Mouse (Mus musculus) thymus, adult 2 months (tissue): ENCODE measurements around the gene Mad1l1. TPM values are rescaled to one million over a fixed set of nuclear protein-coding genes. Genes with fewer than 3 reads are reported as not detected.

Experiments
- DNase-seq: peaks from one replicate; pipeline ENCODE4 v3.0.0; 2021
- H3K27ac ChIP-seq: fragments of 200-500 bp; 2 replicates; pipeline ENCODE4 v1.5.1; 2012; ENCODE audit warnings: low read length, control low read depth; ENCODE audit not compliant: control insufficient read depth, insufficient read depth
- H3K27me3 ChIP-seq: fragments of 200-500 bp; 2 replicates; pipeline ENCODE4 v1.6.1; 2012; ENCODE audit warnings: mild to moderate bottlenecking, low read length, moderate library complexity, mixed read lengths; ENCODE audit not compliant: control insufficient read depth, insufficient read depth
- H3K36me3 ChIP-seq: fragments of 200-500 bp; 2 replicates; pipeline ENCODE4 v1.6.1; 2012; ENCODE audit warnings: mild to moderate bottlenecking, low read length, moderate library complexity; ENCODE audit not compliant: control insufficient read depth, insufficient read depth
- H3K4me1 ChIP-seq: fragments of 200-500 bp; replicated peaks from 2 replicates; pipeline ENCODE4 v1.6.1; 2012; ENCODE audit warnings: low read length; ENCODE audit not compliant: control insufficient read depth, insufficient read depth
- H3K4me3 ChIP-seq: fragments of 200-500 bp; 2 replicates; pipeline ENCODE4 v1.5.1; 2012; ENCODE audit warnings: mild to moderate bottlenecking, low read length, control low read depth, moderate library complexity; ENCODE audit not compliant: control insufficient read depth, insufficient read depth
- CTCF ChIP-seq: fragments of 200-500 bp; IDR thresholded peaks from 2 replicates; pipeline ENCODE4 v1.5.1; 2012; ENCODE audit warnings: mild to moderate bottlenecking, control low read depth, low read length, moderate library complexity, borderline replicate concordance; ENCODE audit not compliant: control insufficient read depth, poor library complexity, insufficient read depth; ENCODE audit errors: extremely low read depth
- POLR2A ChIP-seq: fragments of 200-500 bp; IDR thresholded peaks from 2 replicates; pipeline ENCODE4 v1.6.1; 2012; ENCODE audit warnings: mild to moderate bottlenecking, low read length, control low read depth, moderate library complexity; ENCODE audit not compliant: control insufficient read depth, poor library complexity, insufficient read depth; ENCODE audit errors: extremely low read depth
- WGBS: fragments of 180-500 bp; shearing (Covaris S2); methylation state at CpG from one replicate; pipeline ENCODE4 v1.1.7; 2018; 5-methylcytosine and 5-hydroxymethylcytosine counted together
- polyA plus RNA-seq: library from polyadenylated mRNA; depleted of rRNA; stranded (reverse); fragments of >200 nt; gene quantifications from 2 replicates; pipeline ENCODE4 v1.2.3, GENCODE M21; 2012

Gene Mad1l1
- polyA plus RNA-seq, 1 experiment = 252 TPM

DNA sequence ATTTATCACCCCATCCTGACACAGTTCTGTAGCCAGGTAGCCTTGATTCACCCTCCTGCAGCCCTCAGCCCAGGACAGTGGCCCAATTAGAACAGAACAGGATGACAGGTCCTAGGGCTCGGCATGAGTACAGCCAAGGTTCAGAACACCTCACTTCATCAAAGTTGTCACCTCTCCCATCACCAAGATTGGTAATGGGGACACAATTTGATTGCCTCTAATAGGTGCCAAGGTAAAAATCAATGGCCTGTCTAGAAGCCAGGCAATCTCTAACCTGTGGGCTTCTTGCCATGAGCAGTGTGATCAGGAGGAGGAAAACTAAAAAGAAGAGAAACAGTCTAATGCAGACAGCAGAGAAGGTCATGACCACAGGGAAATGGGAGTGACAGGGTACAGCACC, 216.5 kb downstream of the Mad1l1 start:
- Histone ChIP-seq H3K27me3 (no peaks in the 10 kb centered on the region), H3K27ac (no peak overlapping the region), H3K36me3 (peaks cover 51% of the 10 kb centered on the region), H3K4me1 (peaks cover 8% of the 10 kb centered on the region), H3K4me3 (no peak overlapping the region)
- DNase-seq = no peak
- TF ChIP-seq CTCF = no peak
- no peak for TF ChIP-seq POLR2A
- WGBS = 98% methylated on average over 1 of the region's 1 CpGs

DNA sequence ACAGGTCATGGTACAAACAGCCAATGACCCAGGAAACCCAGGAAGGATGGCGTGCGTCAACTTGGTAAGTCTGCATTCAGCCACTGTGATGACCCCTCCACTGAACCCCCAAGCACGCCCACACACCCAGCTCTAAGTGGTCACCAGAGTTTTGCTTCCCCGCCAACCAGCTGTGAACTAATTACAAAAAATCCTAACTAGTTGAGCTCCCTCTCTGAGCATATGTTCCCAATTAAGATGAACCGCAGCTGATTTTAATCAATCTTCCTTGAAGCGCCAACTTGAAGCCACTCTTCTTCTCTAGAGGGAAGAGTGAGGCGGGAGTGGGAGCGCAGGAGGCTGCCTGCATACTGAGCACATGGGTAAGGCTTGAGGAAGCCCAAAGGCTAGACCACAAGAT, 218.6 kb downstream of the Mad1l1 start:
- TF ChIP-seq POLR2A = no peak
- TF ChIP-seq CTCF = no peak
- 95% methylated on average over 8 of the region's 8 CpGs for WGBS
- DNase-seq = no peak
- no peak overlapping the region for H3K27ac ChIP-seq
- H3K36me3 ChIP-seq = peaks cover 45% of the 10 kb centered on the region
- H3K27me3 ChIP-seq = no peaks in the 10 kb centered on the region
- peaks cover 4% of the 10 kb centered on the region for H3K4me1 ChIP-seq
- no peak overlapping the region for H3K4me3 ChIP-seq

DNA sequence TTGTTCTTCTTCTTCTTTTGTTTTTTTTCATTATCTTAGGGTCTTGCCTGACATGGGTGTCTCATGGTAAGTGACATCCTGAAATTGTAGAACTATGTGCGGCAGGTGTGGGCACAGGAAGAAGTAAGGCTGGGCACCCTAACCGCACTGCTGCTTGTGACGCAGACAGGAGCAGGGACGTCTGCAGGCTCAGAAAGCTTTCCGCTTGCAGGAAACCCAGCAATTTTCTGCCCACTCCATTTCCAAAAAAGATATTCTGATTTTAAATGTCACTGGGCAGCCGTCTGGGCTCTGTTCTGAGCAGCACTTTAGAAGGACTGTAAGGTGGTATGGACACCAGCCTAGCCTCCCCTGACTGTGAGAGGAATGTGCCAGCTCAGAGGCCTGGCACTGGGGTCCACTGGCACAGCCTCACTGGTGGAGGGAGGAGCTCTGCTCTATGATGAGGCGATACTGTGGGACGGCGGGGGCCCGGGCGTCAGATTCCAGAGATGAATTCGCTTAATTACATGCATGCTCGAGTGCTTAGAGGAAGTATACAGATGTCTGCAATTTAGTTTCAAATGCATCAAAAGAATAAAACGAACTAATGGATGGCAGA, 219.8 kb downstream of the Mad1l1 start:
- Histone ChIP-seq H3K36me3 (peaks cover 50% of the 10 kb centered on the region), H3K4me1 (no peaks in the 10 kb centered on the region), H3K27ac (no peak overlapping the region), H3K4me3 (no peak overlapping the region), H3K27me3 (no peaks in the 10 kb centered on the region)
- no peak for TF ChIP-seq POLR2A
- no peak for TF ChIP-seq CTCF
- no peak for DNase-seq
- 92% methylated on average over 14 of the region's 14 CpGs for WGBS

DNA sequence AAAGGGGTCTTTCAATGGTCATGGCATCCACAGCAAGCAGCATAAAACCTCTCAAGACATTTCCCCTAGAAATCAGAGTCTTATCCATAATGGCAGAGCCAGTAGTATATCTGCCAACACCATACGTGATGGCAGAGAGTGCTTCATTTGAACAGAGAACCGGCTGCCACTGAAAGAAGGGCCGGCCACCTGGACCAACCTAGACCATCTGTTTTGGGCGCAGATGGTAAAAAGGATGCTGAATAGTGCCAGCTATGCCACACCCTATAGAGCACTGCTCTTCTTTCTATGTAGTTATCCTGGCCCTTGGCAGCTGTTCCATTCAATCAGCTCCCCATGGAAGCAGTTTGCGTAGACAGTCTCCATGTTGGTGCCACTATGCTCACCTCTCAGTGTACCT, 222.6 kb downstream of the Mad1l1 start:
- DNase-seq = no peak
- Histone ChIP-seq H3K27me3 (no peaks in the 10 kb centered on the region), H3K36me3 (peaks cover 45% of the 10 kb centered on the region), H3K4me3 (no peak overlapping the region), H3K27ac (no peak overlapping the region), H3K4me1 (no peaks in the 10 kb centered on the region)
- over 99% methylated on average over 5 of the region's 5 CpGs for WGBS
- no peak for TF ChIP-seq POLR2A
- TF ChIP-seq CTCF = no peak

DNA sequence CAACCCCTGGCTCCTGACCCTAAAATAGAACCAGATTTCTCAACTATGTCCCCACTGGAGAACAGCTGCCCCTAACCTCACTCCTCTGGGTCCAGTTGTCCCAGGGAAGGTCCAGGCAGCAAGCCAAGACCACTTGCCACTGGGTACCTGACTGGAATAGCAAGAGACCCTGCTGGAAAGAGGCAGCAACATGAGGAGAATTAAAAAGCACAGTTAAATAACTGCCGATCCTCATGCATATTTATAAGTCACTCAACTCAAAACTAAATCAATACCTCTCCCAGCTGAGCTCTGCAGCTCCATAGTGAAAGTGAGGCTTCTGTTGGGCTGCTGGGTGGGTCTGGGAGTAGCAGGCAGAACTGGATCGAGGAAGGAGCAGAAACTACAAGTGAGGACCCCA, 226.1 kb downstream of the Mad1l1 start:
- DNase-seq = no peak
- Histone ChIP-seq H3K4me3 (no peak overlapping the region), H3K4me1 (no peaks in the 10 kb centered on the region), H3K36me3 (peaks cover 43% of the 10 kb centered on the region), H3K27ac (no peak overlapping the region), H3K27me3 (no peaks in the 10 kb centered on the region)
- 97% methylated on average over 2 of the region's 2 CpGs for WGBS
- TF ChIP-seq POLR2A = no peak
- no peak for TF ChIP-seq CTCF

DNA sequence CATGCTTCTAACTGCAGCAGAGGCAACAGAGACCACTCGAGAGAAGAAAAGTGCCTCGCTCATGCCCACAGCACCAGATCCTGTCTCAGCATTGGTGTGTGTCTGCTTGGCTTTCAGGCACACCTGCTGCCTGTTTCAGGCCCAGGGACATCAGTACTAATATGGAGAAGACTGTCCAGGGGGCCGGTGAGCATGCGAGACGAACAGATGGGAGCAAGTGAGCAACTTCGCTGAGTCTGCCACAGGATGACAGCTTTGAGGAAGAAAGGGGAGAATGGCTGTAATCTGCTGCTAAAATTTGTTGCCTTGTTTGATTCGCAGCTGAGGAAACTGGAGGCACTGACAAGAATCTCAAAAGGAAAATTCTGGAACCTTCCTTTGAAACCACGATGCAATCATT, 227.9 kb downstream of the Mad1l1 start:
- no peak overlapping the region for H3K4me3 ChIP-seq
- no peak for DNase-seq

DNA sequence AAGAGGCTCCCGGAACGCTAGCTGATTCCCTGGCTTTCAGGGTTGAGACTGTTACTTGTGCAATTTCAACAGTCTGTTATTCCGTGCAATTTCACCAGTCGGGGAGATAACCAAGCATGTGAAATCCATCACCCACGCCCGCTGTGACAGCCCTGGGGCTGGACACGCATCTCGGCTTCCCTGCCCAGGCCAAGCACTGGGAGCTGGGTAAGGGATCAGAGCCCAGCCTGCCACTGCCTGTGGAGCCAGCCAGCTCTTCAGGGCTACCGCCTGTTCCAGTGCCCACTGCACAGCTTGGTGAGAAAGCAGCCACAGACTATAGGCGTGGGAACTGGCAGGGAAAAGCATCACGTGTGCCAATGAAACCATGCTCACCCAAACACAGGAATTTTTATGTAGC, 229.8 kb downstream of the Mad1l1 start:
- H3K36me3 ChIP-seq = peaks cover 59% of the 10 kb centered on the region
- no peak for DNase-seq
- H3K4me3 ChIP-seq = no peak overlapping the region
- no peaks in the 10 kb centered on the region for H3K27me3 ChIP-seq
- TF ChIP-seq CTCF (no peak), POLR2A (no peak)
- H3K27ac ChIP-seq = no peak overlapping the region
- no peaks in the 10 kb centered on the region for H3K4me1 ChIP-seq
- 97% methylated on average over 11 of the region's 11 CpGs for WGBS

More for the DNA sequence above, 227.9 kb downstream of the Mad1l1 start:
- H3K27ac ChIP-seq = no peak overlapping the region
- 97% methylated on average over 8 of the region's 8 CpGs for WGBS
- TF ChIP-seq POLR2A (no peak), CTCF (no peak)
- no peaks in the 10 kb centered on the region for H3K4me1 ChIP-seq
- no peaks in the 10 kb centered on the region for H3K27me3 ChIP-seq
- H3K36me3 ChIP-seq = peaks cover 49% of the 10 kb centered on the region
